Mouse (Mus musculus) heart, embryonic 12.5 days (tissue): ENCODE results near the gene Disp1. TPM values are rescaled to one million over a fixed set of nuclear protein-coding genes. Genes with fewer than 3 reads are reported as not detected.

Experiments used
- ATAC-seq: fragments of 200-750 bp; cut with Nextera tagmentation; 2 replicates; pipeline ENCODE4 v1.8.0; 2017; ENCODE audit warnings: moderate TSS enrichment, moderate library complexity; ENCODE audit not compliant: insufficient number of reproducible peaks, low FRiP score
- H3K27ac ChIP-seq: fragments of 300-500 bp; sonication (generic); 2 replicates; pipeline ENCODE4 v1.5.1; 2016; ENCODE audit warnings: mild to moderate bottlenecking, moderate library complexity; ENCODE audit not compliant: poor library complexity, severe bottlenecking
- H3K27me3 ChIP-seq: fragments of 300-500 bp; sonication (generic); replicated peaks from 2 replicates; pipeline ENCODE4 v1.6.1; 2016; ENCODE audit warnings: mild to moderate bottlenecking, moderate library complexity
- H3K36me3 ChIP-seq: fragments of 300-500 bp; sonication (generic); 2 replicates; pipeline ENCODE4 v1.6.1; 2016; ENCODE audit warnings: mild to moderate bottlenecking, moderate library complexity
- H3K4me1 ChIP-seq: fragments of 300-500 bp; sonication (generic); replicated peaks from 2 replicates; pipeline ENCODE4 v1.6.1; 2016; ENCODE audit warnings: mild to moderate bottlenecking
- H3K4me2 ChIP-seq: fragments of 300-500 bp; sonication (generic); 2 replicates; pipeline ENCODE4 v1.6.1; 2016; ENCODE audit warnings: mild to moderate bottlenecking, moderate library complexity
- H3K4me3 ChIP-seq: fragments of 300-500 bp; sonication (generic); 2 replicates; pipeline ENCODE4 v1.5.1; 2016; ENCODE audit warnings: mild to moderate bottlenecking
- H3K9ac ChIP-seq: fragments of 300-500 bp; sonication (generic); 2 replicates; pipeline ENCODE4 v1.6.1; 2016; ENCODE audit warnings: mild to moderate bottlenecking, moderate library complexity
- H3K9me3 ChIP-seq: fragments of 300-500 bp; sonication (generic); replicated peaks from 2 replicates; pipeline ENCODE4 v1.6.1; 2016; ENCODE audit warnings: mild to moderate bottlenecking, moderate library complexity
- WGBS: fragments of 180-500 bp; shearing (Covaris S2); methylation state at CpG from one replicate; pipeline ENCODE4 v1.1.7; 2016; 5-methylcytosine and 5-hydroxymethylcytosine counted together
- polyA plus RNA-seq: library from polyadenylated mRNA; unstranded; fragments of >200 nt; fragmentation: Nextera tagmentation; extraction: Ambion mirVana; gene quantifications from 2 replicates; pipeline ENCODE4 v1.2.1, GENCODE M21; 2016

Gene Disp1
- polyA plus RNA-seq, 1 experiment from 2014 or later: 10.9 TPM

DNA sequence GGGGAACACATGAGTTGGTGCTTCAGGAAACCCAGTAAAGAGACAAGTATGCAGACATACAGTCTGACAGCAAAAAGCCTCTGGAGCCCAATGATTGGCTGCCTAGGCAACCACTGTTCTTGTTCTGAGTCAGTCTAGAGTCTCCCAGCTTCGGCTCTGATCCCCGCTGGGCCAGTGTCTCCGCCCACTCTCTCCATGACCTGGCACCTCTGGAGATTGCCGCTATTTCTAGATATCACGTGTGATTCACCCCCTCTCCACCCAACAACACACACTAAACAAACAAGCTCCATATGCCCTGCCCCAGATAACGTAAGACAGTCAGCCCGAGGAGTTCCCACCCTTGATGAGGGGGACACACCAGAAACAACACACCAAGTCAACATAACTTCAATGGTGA lies 168.7 kb downstream of the Disp1 start:
- Histone ChIP-seq H3K9ac (no peak overlapping the region), H3K4me1 (peaks cover 33% of the 10 kb centered on the region), H3K4me2 (no peak overlapping the region), H3K27ac (no peak overlapping the region), H3K27me3 (no peaks in the 10 kb centered on the region), H3K4me3 (no peak overlapping the region), H3K36me3 (no peaks in the 10 kb centered on the region), H3K9me3 (peaks cover 2% of the 10 kb centered on the region; the same call in 1 of the 2 replicates)
- 48% methylated on average over 7 of the region's 7 CpGs for WGBS
- ATAC-seq: peak; percentile 49

DNA sequence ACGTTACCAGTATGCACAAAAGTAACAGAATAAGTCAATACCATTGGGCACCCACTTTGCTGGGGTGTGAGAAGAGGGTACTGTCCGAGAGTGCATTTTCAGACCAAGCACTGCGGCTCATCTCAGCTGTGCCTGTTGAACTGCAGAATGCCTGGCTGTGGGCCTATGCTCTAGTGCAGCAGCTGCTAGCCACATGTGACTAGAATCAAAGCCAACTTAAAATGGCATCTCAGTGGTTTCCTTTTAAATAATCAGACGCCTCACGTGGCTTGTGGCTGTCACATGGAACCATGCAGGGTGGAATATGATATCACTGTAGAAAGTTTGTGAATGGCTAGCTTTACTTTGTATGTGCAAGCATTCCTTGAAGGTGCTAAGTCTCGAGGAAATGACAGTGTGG lies 172.0 kb downstream of the Disp1 start:
- 81% methylated on average over 6 of the region's 6 CpGs for WGBS
- no peaks in the 10 kb centered on the region for H3K27me3 ChIP-seq
- no peak overlapping the region for H3K4me2 ChIP-seq
- H3K36me3 ChIP-seq: no peaks in the 10 kb centered on the region
- H3K9ac ChIP-seq: no peak overlapping the region
- H3K4me1 ChIP-seq: peaks cover 28% of the 10 kb centered on the region
- ATAC-seq: no peak
- H3K4me3 ChIP-seq: no peak overlapping the region
- H3K27ac ChIP-seq: no peak overlapping the region
- H3K9me3 ChIP-seq: peaks cover 2% of the 10 kb centered on the region; the same call in 1 of the 2 replicates

GRCm38 (mm10) chr1:183047913-183048523 lies 173.3 kb downstream of the Disp1 start:
- ATAC-seq: 0 out of 2 replicates have a peak, but pooled peaks have one; percentile 34
- Histone ChIP-seq H3K27me3 (no peaks in the 10 kb centered on the region), H3K4me3 (no peak overlapping the region), H3K27ac (no peak overlapping the region), H3K36me3 (no peaks in the 10 kb centered on the region), H3K9ac (no peak overlapping the region), H3K4me2 (no peak overlapping the region), H3K4me1 (peaks cover 37% of the 10 kb centered on the region), H3K9me3 (peaks cover 2% of the 10 kb centered on the region; the same call in 1 of the 2 replicates)
- 58% methylated on average over 5 of the region's 5 CpGs for WGBS

DNA sequence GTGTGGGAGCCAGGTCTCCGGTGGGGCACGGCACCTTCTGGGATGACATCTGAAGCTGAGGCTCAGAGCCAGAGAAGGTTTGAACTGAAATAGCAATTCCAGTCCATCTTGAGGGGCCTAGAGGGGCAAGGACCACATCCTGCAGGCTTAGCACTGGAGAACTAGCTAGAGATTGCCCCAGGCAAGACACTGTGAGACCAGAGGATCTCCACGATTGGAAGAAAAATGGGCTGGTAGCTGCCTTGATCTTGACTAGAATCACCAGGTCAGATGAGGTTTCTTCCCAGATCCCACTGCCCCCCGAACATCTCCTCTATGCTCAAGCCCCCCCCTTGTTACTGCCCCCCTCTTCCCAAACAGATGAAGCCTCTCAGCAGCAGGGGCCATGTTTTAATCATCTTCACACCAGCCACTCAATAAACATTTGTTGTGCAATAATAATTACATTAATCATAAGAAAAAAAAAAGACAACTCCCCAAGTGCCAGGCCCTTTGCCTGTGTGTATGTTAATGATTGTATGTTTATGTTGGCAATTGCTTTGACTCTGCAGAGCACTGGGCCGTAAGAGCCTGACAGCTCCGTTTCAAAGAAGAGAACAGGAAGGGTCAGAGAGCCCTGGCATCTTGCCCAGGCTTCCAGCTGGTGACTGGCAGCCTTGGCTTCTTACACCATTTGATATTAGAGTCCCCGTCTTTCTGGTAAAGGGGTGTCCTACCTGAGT lies 174.0 kb downstream of the Disp1 start:
- Histone ChIP-seq H3K36me3 (no peaks in the 10 kb centered on the region), H3K4me1 (peaks cover 34% of the 10 kb centered on the region), H3K27ac (no peak overlapping the region), H3K9ac (no peak overlapping the region), H3K4me2 (no peak overlapping the region), H3K9me3 (peaks cover 2% of the 10 kb centered on the region; the same call in 1 of the 2 replicates), H3K27me3 (no peaks in the 10 kb centered on the region), H3K4me3 (no peak overlapping the region)
- ATAC-seq: 0 out of 2 replicates have a peak, but pooled peaks have one; percentile 7
- 38% methylated on average over 7 of the region's 7 CpGs for WGBS

DNA sequence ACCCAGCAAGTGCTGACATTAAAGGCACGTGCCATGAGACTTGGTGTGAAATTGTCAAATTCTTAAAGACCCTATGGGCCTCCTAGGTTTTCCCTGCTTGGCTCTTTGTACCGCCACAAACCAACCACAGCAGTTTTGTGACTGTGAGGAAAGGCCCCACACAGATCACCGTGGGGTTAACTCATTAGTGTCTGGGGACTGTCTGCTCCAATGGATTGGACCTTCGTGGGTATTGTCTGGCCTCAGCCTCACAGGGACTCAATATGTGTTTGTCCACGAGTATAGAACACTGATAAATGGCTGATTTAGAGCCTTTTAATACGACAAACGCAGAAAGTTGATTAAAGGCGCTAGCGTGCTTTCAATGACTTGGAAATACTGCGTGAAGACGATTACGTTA lies 175.2 kb downstream of the Disp1 start:
- Histone ChIP-seq H3K9ac (no peak overlapping the region), H3K27ac (no peak overlapping the region), H3K4me1 (peaks cover 35% of the 10 kb centered on the region)

DNA sequence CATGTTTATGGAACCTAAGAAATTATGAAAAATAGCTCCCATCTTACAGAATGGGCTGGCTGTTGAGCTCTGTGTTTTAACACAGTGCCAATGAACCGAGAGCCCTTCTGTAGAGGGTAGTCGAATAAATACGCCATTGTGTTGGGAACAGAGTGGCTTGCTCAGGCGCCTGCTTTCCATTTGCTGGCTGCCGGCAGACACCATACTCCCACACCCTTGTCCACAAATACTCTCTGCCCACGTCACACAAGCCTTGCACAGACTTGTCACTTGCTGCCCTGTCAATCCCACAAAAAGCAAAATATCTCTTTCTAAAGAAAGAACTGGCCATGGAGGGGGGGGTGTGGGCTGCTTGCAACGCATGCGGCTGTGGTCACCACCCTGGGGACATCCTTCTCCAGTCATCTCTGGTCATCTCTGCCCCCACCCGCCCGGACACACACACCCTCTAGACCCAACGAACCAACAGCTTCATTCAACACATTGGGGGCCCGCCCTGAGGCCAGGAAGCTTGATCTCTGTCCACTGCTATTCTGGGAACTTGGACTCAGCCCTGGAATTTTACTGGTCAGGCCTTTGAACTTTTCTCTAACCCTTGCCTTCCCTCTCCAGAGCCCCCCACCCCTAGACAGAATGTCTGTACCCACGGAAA lies 178.0 kb downstream of the Disp1 start:
- WGBS: 36% methylated on average over 13 of the region's 13 CpGs
- Histone ChIP-seq H3K27me3 (0 out of 2 replicates have a peak, but pooled peaks cover 6% of the 10 kb centered on the region), H3K36me3 (no peaks in the 10 kb centered on the region), H3K4me2 (peak overlapping the region; percentile 32), H3K27ac (peak overlapping the region; percentile 28), H3K4me3 (no peak overlapping the region), H3K4me1 (peaks cover 47% of the 10 kb centered on the region), H3K9ac (0 out of 2 replicates have a peak overlapping the region, but pooled peaks have one; percentile 23), H3K9me3 (no peaks in the 10 kb centered on the region)
- no peak for ATAC-seq

More for the DNA sequence above, 175.2 kb downstream of the Disp1 start:
- H3K27me3 ChIP-seq: no peaks in the 10 kb centered on the region
- H3K36me3 ChIP-seq: no peaks in the 10 kb centered on the region
- no peak overlapping the region for H3K4me3 ChIP-seq
- H3K4me2 ChIP-seq: no peak overlapping the region
- H3K9me3 ChIP-seq: 0 out of 2 replicates have a peak, but pooled peaks cover 2% of the 10 kb centered on the region
- no peak for ATAC-seq
- 78% methylated on average over 12 of the region's 12 CpGs for WGBS

DNA sequence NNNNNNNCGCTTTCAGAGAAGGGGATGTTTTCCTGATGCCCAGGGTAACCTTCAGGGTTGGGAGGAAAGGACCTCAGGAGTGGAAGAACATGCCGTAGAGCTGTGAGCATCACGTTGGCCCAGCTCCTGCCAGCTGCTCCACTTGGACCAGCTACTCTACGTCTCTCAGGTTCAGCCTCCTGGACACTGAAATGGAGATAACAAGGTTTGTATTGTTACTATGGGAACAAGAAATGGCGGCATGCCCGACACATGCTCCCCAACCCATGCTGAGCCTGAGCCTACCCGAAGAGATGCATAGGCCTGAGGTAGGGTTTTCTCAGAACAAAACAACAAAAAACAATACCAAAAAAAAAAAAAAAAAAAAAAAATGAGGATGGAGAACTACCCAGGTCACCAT lies 179.6 kb downstream of the Disp1 start:
- 0 out of 2 replicates have a peak, but pooled peaks cover 6% of the 10 kb centered on the region for H3K27me3 ChIP-seq
- no peak overlapping the region for H3K9ac ChIP-seq
- no peaks in the 10 kb centered on the region for H3K9me3 ChIP-seq
- no peak for ATAC-seq
- H3K27ac ChIP-seq: no peak overlapping the region
- peaks cover 32% of the 10 kb centered on the region for H3K4me1 ChIP-seq
- H3K36me3 ChIP-seq: no peaks in the 10 kb centered on the region
- WGBS: 59% methylated on average over 6 of the region's 7 CpGs
- H3K4me2 ChIP-seq: no peak overlapping the region
- no peak overlapping the region for H3K4me3 ChIP-seq

- Histone ChIP-seq H3K4me3 (no peak overlapping the region), H3K9me3 (no peaks in the 10 kb centered on the region), H3K4me2 (no peak overlapping the region), H3K27ac (peak overlapping the region; percentile 11; the same call in 1 of the 2 replicates), H3K4me1 (peaks cover 26% of the 10 kb centered on the region), H3K36me3 (no peaks in the 10 kb centered on the region), H3K9ac (no peak overlapping the region), H3K27me3 (0 out of 2 replicates have a peak, but pooled peaks cover 6% of the 10 kb centered on the region)
- ATAC-seq: no peak
- 64% methylated on average over 11 of the region's 11 CpGs for WGBS
Observed at GRCm38 (mm10) chr1:183040847-183041382, 180.4 kb downstream of the Disp1 start.

DNA sequence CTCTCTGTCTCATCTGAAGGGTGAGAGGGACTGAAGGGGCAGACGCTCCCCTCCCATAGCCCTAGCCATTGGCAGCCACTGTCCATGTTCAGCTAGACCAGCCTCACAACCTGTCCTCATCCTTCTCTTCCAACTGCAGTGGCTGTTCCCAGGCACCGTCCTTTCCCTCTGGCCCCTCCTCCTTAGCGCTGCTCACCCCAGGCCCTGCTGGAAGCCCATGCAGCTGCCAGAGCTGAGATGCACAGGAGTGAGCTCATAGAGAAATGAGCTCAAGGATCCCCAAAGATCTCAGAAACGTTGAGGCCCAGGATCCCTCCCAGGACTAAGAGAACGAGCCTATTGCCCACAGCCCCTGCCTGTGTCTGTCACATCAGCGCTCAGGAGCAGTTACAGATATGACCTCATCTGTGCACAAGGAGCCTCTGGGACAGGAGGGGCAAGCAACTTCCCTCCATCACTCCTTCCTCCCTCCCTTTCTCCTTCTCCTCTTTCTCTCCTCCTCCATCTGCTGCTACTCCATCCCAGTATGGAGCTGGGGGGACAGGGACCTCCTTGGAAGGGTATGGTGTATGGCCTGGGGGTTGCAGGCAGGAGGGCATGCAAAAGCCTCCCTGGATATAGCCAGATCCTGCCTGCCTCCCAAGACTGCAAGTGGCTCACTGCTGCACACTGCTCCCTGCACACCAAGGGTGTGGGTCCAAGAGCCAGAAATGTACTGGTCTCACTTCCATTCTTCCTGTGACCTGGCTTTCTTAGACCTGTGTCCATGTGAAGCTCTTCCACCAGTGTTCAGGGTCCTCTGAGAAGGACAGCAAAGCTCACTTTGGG lies 181.2 kb downstream of the Disp1 start:
- H3K27ac ChIP-seq: peak overlapping the region; percentile 11; the same call in 1 of the 2 replicates
- no peak overlapping the region for H3K4me2 ChIP-seq
- 38% methylated on average over 6 of the region's 6 CpGs for WGBS
- H3K36me3 ChIP-seq: no peaks in the 10 kb centered on the region
- H3K4me3 ChIP-seq: no peak overlapping the region
- H3K27me3 ChIP-seq: 0 out of 2 replicates have a peak, but pooled peaks cover 6% of the 10 kb centered on the region
- 0 out of 2 replicates have a peak, but pooled peaks have one; percentile 22 for ATAC-seq
- no peak overlapping the region for H3K9ac ChIP-seq
- no peaks in the 10 kb centered on the region for H3K9me3 ChIP-seq
- peaks cover 26% of the 10 kb centered on the region for H3K4me1 ChIP-seq

- H3K27ac ChIP-seq: no peak overlapping the region
- ATAC-seq: no peak
- 79% methylated on average over 7 of the region's 7 CpGs for WGBS
Observed at GRCm38 (mm10) chr1:183039404-183039803, 181.9 kb downstream of the Disp1 start.

More at GRCm38 (mm10) chr1:183039404-183039803, 181.9 kb downstream of the Disp1 start:
- H3K36me3 ChIP-seq: no peaks in the 10 kb centered on the region
- H3K27me3 ChIP-seq: 0 out of 2 replicates have a peak, but pooled peaks cover 6% of the 10 kb centered on the region
- no peak overlapping the region for H3K4me2 ChIP-seq
- H3K4me3 ChIP-seq: no peak overlapping the region
- peaks cover 26% of the 10 kb centered on the region for H3K4me1 ChIP-seq
- H3K9me3 ChIP-seq: no peaks in the 10 kb centered on the region
- no peak overlapping the region for H3K9ac ChIP-seq
